29 mouse cellular contexts compared by ENCODE assay signal in genomic region chr11:24217741-24218333, GRCm38 (mm10).
DNase-seq lines count a peak whose midpoint lies in the region; ATAC-seq and TF ChIP-seq lines count a peak whose summit lies in the region.
"Had no signal": no experiment of that assay in that cellular context is flagged by ENCODE, and none has a peak within 500 bp of the region (broad histone marks: within the 10 kb centered on the region; RNA-seq: fewer than 3 reads in every experiment).

No protein-coding gene starts in this region.

- peak; percentile 25; the same call in 1 of the 2 replicates for TF ChIP-seq CTCF in forebrain, postnatal 0 days (IDR thresholded peaks at IDR 0.05; ENCODE audit: low read depth)
- peak; percentile 25 for TF ChIP-seq CTCF in stomach, postnatal 0 days (IDR thresholded peaks at IDR 0.05; ENCODE audit: low read depth)

- no peak for DNase-seq in forebrain, postnatal 0 days
- DNase-seq in midbrain, embryonic 11.5 days (ENCODE audit: low spot score, missing footprints): peak; percentile 62
- no peak for DNase-seq in stomach, postnatal 0 days (ENCODE audit: low spot score)
- DNase-seq in layer of hippocampus, postnatal 25 days (ENCODE audit: extremely low spot score in 1 of 2, low spot score in 1 of 2): no peak
- DNase-seq in adrenal gland, postnatal 36 days: no peak
- DNase-seq: adrenal gland, adult 8-10 months; cerebellum, adult 11-12 months; cerebellum, adult 9-11 months; gastrocnemius, postnatal 14 days; heart, adult 11 months; heart, postnatal 4 days; kidney, adult 18-20 months; lung, adult 2 months; lung, postnatal 14 days; spleen, adult 18-20 months; thymus, adult 2 months; thymus, postnatal 36 days had no signal

- H3K9me3 ChIP-seq in forebrain, postnatal 0 days (ENCODE audit: low read length): no peaks in the 10 kb centered on the region
- no peaks in the 10 kb centered on the region for H3K9me3 ChIP-seq in forebrain, embryonic 13.5 days (replicated peaks)
- H3K9me3 ChIP-seq in midbrain, embryonic 11.5 days (ENCODE audit: control insufficient read depth, low read length): no peaks in the 10 kb centered on the region
- H3K9me3 ChIP-seq in midbrain, embryonic 15.5 days: no peaks in the 10 kb centered on the region
- no peaks in the 10 kb centered on the region for H3K9me3 ChIP-seq in stomach, postnatal 0 days (ENCODE audit: control insufficient read depth, low read length)
- H3K9me3 ChIP-seq: forebrain, embryonic 12.5 days; G1E; heart, embryonic 10.5 days; limb, embryonic 13.5 days; midbrain, embryonic 12.5 days; neural tube, embryonic 15.5 days had no signal

- no peaks in the 10 kb centered on the region for H3K4me1 ChIP-seq in forebrain, postnatal 0 days (ENCODE audit: insufficient read depth)
- no peaks in the 10 kb centered on the region for H3K4me1 ChIP-seq in forebrain, embryonic 13.5 days
- no peaks in the 10 kb centered on the region for H3K4me1 ChIP-seq in midbrain, embryonic 11.5 days (ENCODE audit: control insufficient read depth, insufficient read depth, low read length)
- no peaks in the 10 kb centered on the region for H3K4me1 ChIP-seq in midbrain, embryonic 15.5 days
- H3K4me1 ChIP-seq in stomach, postnatal 0 days (replicated peaks; ENCODE audit: control insufficient read depth, insufficient read depth): no peaks in the 10 kb centered on the region
- H3K4me1 ChIP-seq: forebrain, embryonic 12.5 days; midbrain, embryonic 12.5 days; neural tube, embryonic 15.5 days had no signal

- no peak overlapping the region for H3K27ac ChIP-seq in forebrain, postnatal 0 days (ENCODE audit: low read depth, low read length)
- H3K27ac ChIP-seq in forebrain, embryonic 13.5 days: no peak overlapping the region
- H3K27ac ChIP-seq in midbrain, embryonic 11.5 days (ENCODE audit: low read depth, low read length): no peak overlapping the region
- no peak overlapping the region for H3K27ac ChIP-seq in midbrain, embryonic 15.5 days
- no peak overlapping the region for H3K27ac ChIP-seq in stomach, postnatal 0 days (replicated peaks)
- H3K27ac ChIP-seq: forebrain, embryonic 12.5 days; heart, embryonic 10.5 days; hindbrain, embryonic 14.5 days; kidney, postnatal 0 days; limb, embryonic 13.5 days; midbrain, embryonic 12.5 days; neural tube, embryonic 15.5 days had no signal

- WGBS in forebrain, postnatal 0 days: 85% methylated on average over 6 of the region's 6 CpGs
- 87% methylated on average over 6 of the region's 6 CpGs for WGBS in forebrain, embryonic 13.5 days
- WGBS in midbrain, embryonic 11.5 days: 92% methylated on average over 6 of the region's 6 CpGs
- WGBS in midbrain, embryonic 15.5 days: 89% methylated on average over 6 of the region's 6 CpGs
- WGBS in stomach, postnatal 0 days: 93% methylated on average over 6 of the region's 6 CpGs

- TF ChIP-seq EP300 in stomach, postnatal 0 days (optimal IDR thresholded peaks at IDR 0.05): no peak

- no peak overlapping the region for H3K4me2 ChIP-seq in forebrain, postnatal 0 days (ENCODE audit: low read depth)
- H3K4me2 ChIP-seq in forebrain, embryonic 13.5 days: no peak overlapping the region
- no peak overlapping the region for H3K4me2 ChIP-seq in midbrain, embryonic 11.5 days
- no peak overlapping the region for H3K4me2 ChIP-seq in midbrain, embryonic 15.5 days
- H3K4me2 ChIP-seq in stomach, postnatal 0 days (replicated peaks; ENCODE audit: low read depth): no peak overlapping the region
- H3K4me2 ChIP-seq: forebrain, embryonic 12.5 days; hindbrain, embryonic 14.5 days; limb, embryonic 13.5 days; liver, embryonic 11.5 days; midbrain, embryonic 12.5 days; neural tube, embryonic 15.5 days had no signal

- no peak overlapping the region for H3K9ac ChIP-seq in forebrain, postnatal 0 days
- H3K9ac ChIP-seq in forebrain, embryonic 13.5 days: no peak overlapping the region
- no peak overlapping the region for H3K9ac ChIP-seq in midbrain, embryonic 11.5 days (ENCODE audit: low read length)
- H3K9ac ChIP-seq in midbrain, embryonic 15.5 days: no peak overlapping the region
- no peak overlapping the region for H3K9ac ChIP-seq in stomach, postnatal 0 days (ENCODE audit: low read length)
- H3K9ac ChIP-seq: forebrain, embryonic 12.5 days; hindbrain, embryonic 14.5 days; limb, embryonic 13.5 days; midbrain, embryonic 12.5 days; neural tube, embryonic 15.5 days had no signal

- H3K27me3 ChIP-seq in forebrain, postnatal 0 days (ENCODE audit: insufficient read depth, low read length): no peaks in the 10 kb centered on the region
- H3K27me3 ChIP-seq in forebrain, embryonic 13.5 days: no peaks in the 10 kb centered on the region
- no peaks in the 10 kb centered on the region for H3K27me3 ChIP-seq in midbrain, embryonic 11.5 days (ENCODE audit: control insufficient read depth, insufficient read depth, low read length)
- H3K27me3 ChIP-seq in midbrain, embryonic 15.5 days (replicated peaks): no peaks in the 10 kb centered on the region
- no peaks in the 10 kb centered on the region for H3K27me3 ChIP-seq in stomach, postnatal 0 days (ENCODE audit: control insufficient read depth, insufficient read depth, low read length)
- H3K27me3 ChIP-seq: forebrain, embryonic 12.5 days; limb, embryonic 13.5 days; neural tube, embryonic 15.5 days had no signal

- ATAC-seq in forebrain, postnatal 0 days: no peak
- ATAC-seq in forebrain, embryonic 13.5 days: no peak
- no peak for ATAC-seq in midbrain, embryonic 11.5 days (ENCODE audit: low FRiP score)
- no peak for ATAC-seq in midbrain, embryonic 15.5 days (replicated peaks)
- ATAC-seq in hematopoietic stem cell, adult 5-6 weeks (replicated peaks in 1 of 2; ENCODE audit: insufficient read depth in 1 of 2, low FRiP score in 2 of 2, low TSS enrichment in 1 of 2, low read depth in 1 of 2, poor library complexity in 2 of 2, severe bottlenecking in 2 of 2): peak; percentile 59 to 63
- ATAC-seq in stomach, postnatal 0 days (ENCODE audit: low FRiP score, low TSS enrichment): no peak

- no peak overlapping the region for H3K4me3 ChIP-seq in forebrain, postnatal 0 days (ENCODE audit: low read depth, low read length)
- no peak overlapping the region for H3K4me3 ChIP-seq in forebrain, embryonic 13.5 days
- H3K4me3 ChIP-seq in midbrain, embryonic 11.5 days (ENCODE audit: low read depth, low read length): no peak overlapping the region
- H3K4me3 ChIP-seq in midbrain, embryonic 15.5 days: no peak overlapping the region
- no peak overlapping the region for H3K4me3 ChIP-seq in stomach, postnatal 0 days (ENCODE audit: low read depth, low read length)
- H3K4me3 ChIP-seq: forebrain, embryonic 12.5 days; heart, embryonic 10.5 days; limb, embryonic 13.5 days; midbrain, embryonic 12.5 days; neural tube, embryonic 15.5 days had no signal

- no peaks in the 10 kb centered on the region for H3K36me3 ChIP-seq in forebrain, postnatal 0 days (ENCODE audit: insufficient read depth)
- H3K36me3 ChIP-seq in forebrain, embryonic 13.5 days (ENCODE audit: poor library complexity, severe bottlenecking): no peaks in the 10 kb centered on the region
- H3K36me3 ChIP-seq in midbrain, embryonic 11.5 days (ENCODE audit: control insufficient read depth, insufficient read depth, low read length): no peaks in the 10 kb centered on the region
- no peaks in the 10 kb centered on the region for H3K36me3 ChIP-seq in midbrain, embryonic 15.5 days (replicated peaks)
- no peaks in the 10 kb centered on the region for H3K36me3 ChIP-seq in stomach, postnatal 0 days (ENCODE audit: control insufficient read depth, insufficient read depth, low read length)
- H3K36me3 ChIP-seq: forebrain, embryonic 12.5 days; G1E; heart, embryonic 10.5 days; limb, embryonic 13.5 days; midbrain, embryonic 12.5 days; neural tube, embryonic 15.5 days had no signal

Comparison
In these comparisons a context has a peak if more than half of its experiments do, and no peak if none do; other contexts are left out.
1. ATAC-seq: peak in hematopoietic stem cell, adult 5-6 weeks (2 of 2); none in forebrain, postnatal 0 days (single experiment), forebrain, embryonic 13.5 days (single experiment), midbrain, embryonic 11.5 days (single experiment), midbrain, embryonic 15.5 days (single experiment) and stomach, postnatal 0 days (single experiment).